Mouse (Mus musculus): Measurements from ENCODE around the gene Tap1. TPM values are rescaled to one million over a fixed set of nuclear protein-coding genes. Genes with fewer than 3 reads are reported as not detected.

Tap1 gene
- 4.0 TPM for polyA plus RNA-seq (2014; fragmentation: Illumina TruSeq; extraction: RNeasy Lipid Tissue Mini Kit (QIAGEN cat#74804); ENCODE audit: low read depth, low replicate concordance)

DNA sequence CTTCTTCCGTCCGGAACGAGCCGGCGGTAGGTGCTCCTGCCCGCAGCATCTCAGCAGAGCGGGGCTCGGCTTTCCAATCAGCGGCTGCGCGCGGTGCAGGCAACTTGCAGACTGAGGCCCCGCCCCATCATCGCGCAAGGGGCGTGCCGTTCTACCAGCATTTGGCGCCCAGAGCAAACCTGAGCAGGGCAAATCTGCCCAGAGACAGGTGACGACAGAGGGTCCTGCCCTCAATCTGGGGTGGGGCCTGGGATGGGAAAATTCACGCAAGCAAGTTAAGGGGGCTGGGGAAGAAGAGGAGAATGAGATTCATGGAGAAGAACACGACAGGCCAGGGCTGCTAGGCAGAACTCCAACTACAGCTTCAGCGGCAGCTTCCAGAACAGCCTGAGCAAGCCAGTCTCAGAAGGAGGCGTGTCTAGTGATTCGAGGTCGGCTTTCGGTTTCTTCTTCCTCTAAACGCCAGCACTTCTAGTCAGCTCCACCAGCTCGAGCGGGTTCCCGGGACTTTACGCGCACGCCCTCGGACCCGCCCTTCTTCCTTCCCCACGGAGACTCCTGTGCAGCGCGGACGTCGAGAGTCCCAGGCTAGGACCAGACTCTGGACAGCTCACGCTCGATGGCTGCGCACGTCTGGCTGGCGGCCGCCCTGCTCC lies at the start of gene Tap1, which contains the start of gene Psmb9:
Gene Tap1 (plus strand): TSS at position 293 of the 656 bp plus-strand sequence.
Gene Psmb9 (minus strand): TSS at position 504 of the 656 bp plus-strand sequence.

DNA sequence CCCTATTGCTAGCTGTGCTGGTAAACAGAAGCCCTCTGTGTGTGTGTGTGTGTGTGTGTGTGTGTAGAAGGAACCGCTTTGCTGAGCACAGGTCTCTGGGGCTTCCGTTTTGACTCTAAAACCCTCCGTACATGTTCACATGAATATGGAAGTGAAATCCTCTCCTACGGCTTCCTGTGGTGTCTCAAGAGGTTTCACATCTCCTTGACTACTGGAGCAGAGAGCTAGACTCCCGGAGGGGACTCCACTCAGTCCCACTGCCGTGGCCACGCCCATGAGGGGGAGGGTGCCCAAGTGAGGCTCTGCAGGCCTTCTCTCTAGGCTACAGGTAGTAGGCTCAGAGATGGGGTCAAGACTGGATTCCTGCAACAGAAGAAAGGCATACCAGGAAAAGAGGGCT lies 44.3 kb upstream of the Tap1 start, which contains the start of gene H2-DMb2:
Gene H2-DMb2 (plus strand): TSS at position 275 of the 400 bp plus-strand sequence.

DNA sequence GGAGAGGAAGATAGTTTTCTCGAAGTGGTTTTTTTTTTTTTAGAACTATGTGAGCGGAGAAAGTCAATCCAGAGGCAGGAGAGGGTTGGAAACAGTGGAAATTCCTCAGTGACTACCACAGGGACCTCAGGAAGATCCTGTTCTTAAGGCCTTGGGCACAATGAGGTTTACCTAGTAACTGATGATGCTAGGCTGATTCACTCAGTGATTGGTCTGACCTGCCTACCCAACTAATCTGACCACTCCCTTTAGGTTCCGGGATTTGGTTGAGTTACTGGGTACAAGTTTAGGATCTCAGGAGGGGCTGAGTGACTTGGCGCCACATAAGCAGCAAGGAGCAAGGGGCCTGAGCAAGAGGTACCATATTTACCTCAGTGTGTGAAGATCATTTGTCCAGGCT lies 34.4 kb upstream of the Tap1 start, which contains the start of gene H2-DMb1:
Gene H2-DMb1 (plus strand): TSS at position 150 of the 400 bp plus-strand sequence.

GRCm38 (mm10) chr17:34196941-34197894 lies 9.9 kb downstream of the Tap1 start, which contains the start of gene Psmb8:
TSS of gene Psmb8 (plus strand) at chr17:34197721.

DNA sequence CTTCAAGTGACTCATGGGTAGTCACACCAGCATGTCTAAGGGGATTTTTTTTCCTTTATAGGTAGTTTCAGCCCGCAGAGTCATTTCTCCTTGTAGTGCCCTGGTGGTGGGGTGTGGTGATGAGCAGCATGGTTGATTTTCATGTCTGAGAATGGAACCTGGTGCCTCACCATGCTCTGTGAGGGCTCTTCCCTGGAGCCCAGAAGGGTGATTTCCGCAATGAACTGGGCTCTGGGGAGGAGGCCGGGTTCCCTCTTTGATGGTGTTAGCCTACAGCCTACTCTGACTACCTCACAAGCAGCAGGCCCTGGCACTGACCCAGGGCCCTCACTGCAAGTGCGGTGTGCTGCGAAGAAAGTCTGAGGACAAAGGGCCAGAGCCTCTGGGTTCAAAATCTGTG lies 16.1 kb downstream of the Tap1 start, which contains the start of gene Tap2:
Gene Tap2 (plus strand): TSS at position 84 of the 400 bp plus-strand sequence.

DNA sequence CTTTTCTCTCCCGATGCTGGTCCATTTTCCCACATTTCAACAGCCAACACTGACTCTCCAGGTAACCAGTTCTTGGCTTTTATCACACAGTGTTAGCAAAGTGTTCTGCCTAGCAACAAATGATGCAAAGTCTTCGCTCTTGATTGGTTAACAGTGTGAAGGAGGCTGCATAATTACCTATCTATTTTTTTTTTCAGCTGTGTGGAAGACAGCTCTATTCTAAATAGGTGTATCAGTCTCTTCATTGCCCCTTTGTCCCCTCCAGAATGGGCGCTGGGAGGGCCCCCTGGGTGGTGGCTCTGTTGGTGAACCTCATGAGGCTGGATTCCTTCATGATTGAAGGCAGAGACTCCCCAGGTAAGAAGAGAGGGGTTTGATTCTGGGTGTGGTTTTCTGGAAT lies 51.4 kb downstream of the Tap1 start, which contains the start of gene H2-Ob:
Gene H2-Ob (plus strand): TSS at position 198 of the 400 bp plus-strand sequence.

Other genes with a start within 250 kb of the Tap1 start
- 8.4 TPM for gene Pfdn6, start 247.2 kb upstream of the Tap1 start, polyA plus RNA-seq (2014; fragmentation: Illumina TruSeq; extraction: RNeasy Lipid Tissue Mini Kit (QIAGEN cat#74804); ENCODE audit: low read depth, low replicate concordance)
- 0.25 TPM for gene Wdr46, start 246.9 kb upstream of the Tap1 start, polyA plus RNA-seq (2014; fragmentation: Illumina TruSeq; extraction: RNeasy Lipid Tissue Mini Kit (QIAGEN cat#74804); ENCODE audit: low read depth, low replicate concordance)
- 0.38 TPM for gene B3galt4, start 236.1 kb upstream of the Tap1 start, polyA plus RNA-seq (2014; fragmentation: Illumina TruSeq; extraction: RNeasy Lipid Tissue Mini Kit (QIAGEN cat#74804); ENCODE audit: low read depth, low replicate concordance)
- 4.8 TPM for gene Vps52, start 231.7 kb upstream of the Tap1 start, polyA plus RNA-seq (2014; fragmentation: Illumina TruSeq; extraction: RNeasy Lipid Tissue Mini Kit (QIAGEN cat#74804); ENCODE audit: low read depth, low replicate concordance)
- 34.2 TPM for gene Rps18, start 231.6 kb upstream of the Tap1 start, polyA plus RNA-seq (2014; fragmentation: Illumina TruSeq; extraction: RNeasy Lipid Tissue Mini Kit (QIAGEN cat#74804); ENCODE audit: low read depth, low replicate concordance)
- 407 TPM for gene H2-K1, start 187.2 kb upstream of the Tap1 start, polyA plus RNA-seq (2014; fragmentation: Illumina TruSeq; extraction: RNeasy Lipid Tissue Mini Kit (QIAGEN cat#74804); ENCODE audit: low read depth, low replicate concordance)
- gene Ring1, start 162.9 kb upstream of the Tap1 start, polyA plus RNA-seq (2014; fragmentation: Illumina TruSeq; extraction: RNeasy Lipid Tissue Mini Kit (QIAGEN cat#74804); ENCODE audit: low read depth, low replicate concordance): 1.8 TPM
- gene H2-Ke6, start 159.5 kb upstream of the Tap1 start, polyA plus RNA-seq (2014; fragmentation: Illumina TruSeq; extraction: RNeasy Lipid Tissue Mini Kit (QIAGEN cat#74804); ENCODE audit: low read depth, low replicate concordance): 1.2 TPM
- 0.88 TPM for gene Slc39a7, start 155.9 kb upstream of the Tap1 start, polyA plus RNA-seq (2014; fragmentation: Illumina TruSeq; extraction: RNeasy Lipid Tissue Mini Kit (QIAGEN cat#74804); ENCODE audit: low read depth, low replicate concordance)
- 1.5 TPM for gene Rxrb, start 155.7 kb upstream of the Tap1 start, polyA plus RNA-seq (2014; fragmentation: Illumina TruSeq; extraction: RNeasy Lipid Tissue Mini Kit (QIAGEN cat#74804); ENCODE audit: low read depth, low replicate concordance)
- gene Col11a2, start 148.1 kb upstream of the Tap1 start, polyA plus RNA-seq (2014; fragmentation: Illumina TruSeq; extraction: RNeasy Lipid Tissue Mini Kit (QIAGEN cat#74804); ENCODE audit: low read depth, low replicate concordance): 0.19 TPM
- gene H2-Oa, start 95.2 kb upstream of the Tap1 start, polyA plus RNA-seq (2014; fragmentation: Illumina TruSeq; extraction: RNeasy Lipid Tissue Mini Kit (QIAGEN cat#74804); ENCODE audit: low read depth, low replicate concordance): not detected
- 1.8 TPM for gene H2-DMa, start 68.0 kb upstream of the Tap1 start, polyA plus RNA-seq (2014; fragmentation: Illumina TruSeq; extraction: RNeasy Lipid Tissue Mini Kit (QIAGEN cat#74804); ENCODE audit: low read depth, low replicate concordance)
- 212 TPM for gene Brd2, start 64.9 kb upstream of the Tap1 start, polyA plus RNA-seq (2014; fragmentation: Illumina TruSeq; extraction: RNeasy Lipid Tissue Mini Kit (QIAGEN cat#74804); ENCODE audit: low read depth, low replicate concordance)
- 6.1 TPM for gene H2-DMb2, start 44.2 kb upstream of the Tap1 start, polyA plus RNA-seq (2014; fragmentation: Illumina TruSeq; extraction: RNeasy Lipid Tissue Mini Kit (QIAGEN cat#74804); ENCODE audit: low read depth, low replicate concordance)
- 6.3 TPM for gene H2-DMb1, start 34.5 kb upstream of the Tap1 start, polyA plus RNA-seq (2014; fragmentation: Illumina TruSeq; extraction: RNeasy Lipid Tissue Mini Kit (QIAGEN cat#74804); ENCODE audit: low read depth, low replicate concordance)
- gene Psmb9, start 211 bp downstream of the Tap1 start, polyA plus RNA-seq (2014; fragmentation: Illumina TruSeq; extraction: RNeasy Lipid Tissue Mini Kit (QIAGEN cat#74804); ENCODE audit: low read depth, low replicate concordance): 7.7 TPM
- 4.4 TPM for gene Psmb8, start 10.2 kb downstream of the Tap1 start, polyA plus RNA-seq (2014; fragmentation: Illumina TruSeq; extraction: RNeasy Lipid Tissue Mini Kit (QIAGEN cat#74804); ENCODE audit: low read depth, low replicate concordance)
- gene Tap2, start 16.0 kb downstream of the Tap1 start, polyA plus RNA-seq (2014; fragmentation: Illumina TruSeq; extraction: RNeasy Lipid Tissue Mini Kit (QIAGEN cat#74804); ENCODE audit: low read depth, low replicate concordance): not detected
- gene H2-Ob, start 51.4 kb downstream of the Tap1 start, polyA plus RNA-seq (2014; fragmentation: Illumina TruSeq; extraction: RNeasy Lipid Tissue Mini Kit (QIAGEN cat#74804); ENCODE audit: low read depth, low replicate concordance): 25.2 TPM
- gene H2-Ab1, start 70.1 kb downstream of the Tap1 start, polyA plus RNA-seq (2014; fragmentation: Illumina TruSeq; extraction: RNeasy Lipid Tissue Mini Kit (QIAGEN cat#74804); ENCODE audit: low read depth, low replicate concordance): 61.2 TPM
- gene H2-Aa, start 100.3 kb downstream of the Tap1 start, polyA plus RNA-seq (2014; fragmentation: Illumina TruSeq; extraction: RNeasy Lipid Tissue Mini Kit (QIAGEN cat#74804); ENCODE audit: low read depth, low replicate concordance): 101 TPM
- 6.3 TPM for gene H2-Eb1, start 118.3 kb downstream of the Tap1 start, polyA plus RNA-seq (2014; fragmentation: Illumina TruSeq; extraction: RNeasy Lipid Tissue Mini Kit (QIAGEN cat#74804); ENCODE audit: low read depth, low replicate concordance)
- 5.7 TPM for gene H2-Eb2, start 138.1 kb downstream of the Tap1 start, polyA plus RNA-seq (2014; fragmentation: Illumina TruSeq; extraction: RNeasy Lipid Tissue Mini Kit (QIAGEN cat#74804); ENCODE audit: low read depth, low replicate concordance)
- 1.0 TPM for gene Btnl2, start 167.3 kb downstream of the Tap1 start, polyA plus RNA-seq (2014; fragmentation: Illumina TruSeq; extraction: RNeasy Lipid Tissue Mini Kit (QIAGEN cat#74804); ENCODE audit: low read depth, low replicate concordance)
- 27.9 TPM for gene Btnl1, start 189.6 kb downstream of the Tap1 start, polyA plus RNA-seq (2014; fragmentation: Illumina TruSeq; extraction: RNeasy Lipid Tissue Mini Kit (QIAGEN cat#74804); ENCODE audit: low read depth, low replicate concordance)
- gene BC051142, start 211.3 kb downstream of the Tap1 start, polyA plus RNA-seq (2014; fragmentation: Illumina TruSeq; extraction: RNeasy Lipid Tissue Mini Kit (QIAGEN cat#74804); ENCODE audit: low read depth, low replicate concordance): 2.1 TPM